Mouse (Mus musculus): ENCODE data around the gene Rnf157. TPM values are rescaled to one million over a fixed set of nuclear protein-coding genes. Genes with fewer than 3 reads are reported as not detected.
A peak's percentile ranks its signal among the peaks of the same experiment; 100 is the strongest.

The Rnf157 gene
- polyA plus RNA-seq, 1 experiment from 2014 or later, result 15.9 TPM

DNA sequence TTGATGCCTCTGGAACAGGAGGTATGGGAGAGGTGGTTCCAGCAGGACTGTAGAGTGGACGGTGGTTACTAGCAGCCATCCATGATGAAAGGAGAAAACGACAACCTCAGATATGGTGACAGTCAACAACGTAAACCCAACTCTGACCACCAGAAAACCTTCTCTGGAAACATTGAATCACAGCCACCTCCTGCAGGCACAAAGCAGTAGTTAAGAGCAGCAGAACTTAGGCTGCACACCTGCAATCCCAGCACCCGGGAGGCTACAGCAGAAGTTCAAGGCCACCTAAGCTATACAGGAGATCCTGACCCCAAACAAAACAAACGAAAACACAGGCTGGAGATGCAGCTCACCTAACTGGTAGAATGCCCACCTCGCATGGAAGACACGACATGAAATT lies 32.1 kb downstream of the Rnf157 start:
- DNase-seq (ENCODE audit: low spot score), result no peak
- WGBS, result 85% methylated on average over 7 of the region's 7 CpGs
- Histone ChIP-seq H3K4me1 (ENCODE audit: control insufficient read depth, insufficient read depth, low read length) (no peaks in the 10 kb centered on the region), H3K27ac (replicated peaks; ENCODE audit: low read depth, low read length) (no peak overlapping the region), H3K4me3 (ENCODE audit: low read depth, low read length) (no peak overlapping the region), H3K9ac (replicated peaks; ENCODE audit: low read length) (no peak overlapping the region), H3K27me3 (ENCODE audit: control insufficient read depth, insufficient read depth, low read length) (no peaks in the 10 kb centered on the region), H3K36me3 (replicated peaks; ENCODE audit: control insufficient read depth, insufficient read depth, low read depth, low read length) (no peaks in the 10 kb centered on the region), H3K4me2 (ENCODE audit: low read depth, low read length) (no peak overlapping the region), H3K9me3 (replicated peaks; ENCODE audit: control insufficient read depth, low read length) (no peaks in the 10 kb centered on the region)
- ATAC-seq (replicated peaks; ENCODE audit: insufficient number of reproducible peaks, low FRiP score, low TSS enrichment, low read depth), result no peak

GRCm38 (mm10) chr11:116379530-116379929 lies 33.3 kb downstream of the Rnf157 start:
- no peak overlapping the region for H3K4me2 ChIP-seq (ENCODE audit: low read depth, low read length)
- DNase-seq (ENCODE audit: low spot score), result no peak
- H3K9ac ChIP-seq (replicated peaks; ENCODE audit: low read length), result no peak overlapping the region
- no peaks in the 10 kb centered on the region for H3K27me3 ChIP-seq (ENCODE audit: control insufficient read depth, insufficient read depth, low read length)
- no peaks in the 10 kb centered on the region for H3K4me1 ChIP-seq (ENCODE audit: control insufficient read depth, insufficient read depth, low read length)
- H3K4me3 ChIP-seq (ENCODE audit: low read depth, low read length), result no peak overlapping the region
- no peak for ATAC-seq (replicated peaks; ENCODE audit: insufficient number of reproducible peaks, low FRiP score, low TSS enrichment, low read depth)
- no peaks in the 10 kb centered on the region for H3K9me3 ChIP-seq (replicated peaks; ENCODE audit: control insufficient read depth, low read length)
- H3K27ac ChIP-seq (replicated peaks; ENCODE audit: low read depth, low read length), result no peak overlapping the region
- WGBS, result 79% methylated on average over 6 of the region's 6 CpGs
- no peaks in the 10 kb centered on the region for H3K36me3 ChIP-seq (replicated peaks; ENCODE audit: control insufficient read depth, insufficient read depth, low read depth, low read length)

GRCm38 (mm10) chr11:116376945-116377661 lies 35.7 kb downstream of the Rnf157 start:
- DNase-seq (ENCODE audit: low spot score) (no peak), ATAC-seq (replicated peaks; ENCODE audit: insufficient number of reproducible peaks, low FRiP score, low TSS enrichment, low read depth) (no peak)
- H3K4me2 ChIP-seq (ENCODE audit: low read depth, low read length), result no peak overlapping the region
- no peaks in the 10 kb centered on the region for H3K36me3 ChIP-seq (replicated peaks; ENCODE audit: control insufficient read depth, insufficient read depth, low read depth, low read length)
- no peak overlapping the region for H3K27ac ChIP-seq (replicated peaks; ENCODE audit: low read depth, low read length)
- no peak overlapping the region for H3K9ac ChIP-seq (replicated peaks; ENCODE audit: low read length)
- no peak overlapping the region for H3K4me3 ChIP-seq (ENCODE audit: low read depth, low read length)
- H3K4me1 ChIP-seq (ENCODE audit: control insufficient read depth, insufficient read depth, low read length), result no peaks in the 10 kb centered on the region; the same call in 1 of the 2 replicates
- H3K9me3 ChIP-seq (replicated peaks; ENCODE audit: control insufficient read depth, low read length), result no peaks in the 10 kb centered on the region
- WGBS, result 57% methylated on average over 7 of the region's 7 CpGs
- H3K27me3 ChIP-seq (ENCODE audit: control insufficient read depth, insufficient read depth, low read length), result no peaks in the 10 kb centered on the region

DNA sequence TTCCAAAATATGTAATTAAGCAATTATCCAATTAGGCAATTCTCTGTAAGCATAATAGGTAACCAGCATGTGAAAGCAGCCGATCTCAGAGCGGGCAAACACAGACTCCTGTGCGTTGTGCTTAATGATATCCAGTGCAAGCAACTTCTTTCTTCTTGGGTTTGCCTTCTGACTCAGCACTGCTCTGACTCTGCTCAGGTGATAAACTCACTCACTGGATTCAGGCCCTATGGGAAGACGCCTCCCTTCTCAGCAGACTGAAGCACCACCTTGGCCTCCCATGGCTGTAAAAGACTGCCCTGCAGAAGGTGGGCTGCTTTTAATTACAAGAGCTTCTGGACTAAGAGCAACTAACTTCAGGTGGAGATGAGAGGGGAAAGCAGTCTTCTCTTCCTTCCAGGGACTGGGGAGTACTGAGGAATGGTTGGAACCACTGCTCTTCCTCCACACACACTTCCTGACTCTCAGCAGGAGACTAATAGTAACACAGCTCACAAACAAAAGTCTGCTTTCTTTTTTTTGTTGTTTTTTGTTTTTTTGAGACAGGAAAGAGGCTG lies 40.9 kb downstream of the Rnf157 start:
- H3K9me3 ChIP-seq (replicated peaks; ENCODE audit: control insufficient read depth, low read length), result no peaks in the 10 kb centered on the region
- no peak overlapping the region for H3K9ac ChIP-seq (replicated peaks; ENCODE audit: low read length)
- no peak for ATAC-seq (replicated peaks; ENCODE audit: insufficient number of reproducible peaks, low FRiP score, low TSS enrichment, low read depth)
- H3K4me1 ChIP-seq (ENCODE audit: control insufficient read depth, insufficient read depth, low read length), result peaks cover 2% of the 10 kb centered on the region
- H3K36me3 ChIP-seq (replicated peaks; ENCODE audit: control insufficient read depth, insufficient read depth, low read depth, low read length), result no peaks in the 10 kb centered on the region
- no peak overlapping the region for H3K27ac ChIP-seq (replicated peaks; ENCODE audit: low read depth, low read length)
- WGBS, result 68% methylated on average over 4 of the region's 4 CpGs
- peak; percentile 19 for DNase-seq (ENCODE audit: low spot score)
- no peak overlapping the region for H3K4me3 ChIP-seq (ENCODE audit: low read depth, low read length)
- no peak overlapping the region for H3K4me2 ChIP-seq (ENCODE audit: low read depth, low read length)
- no peaks in the 10 kb centered on the region for H3K27me3 ChIP-seq (ENCODE audit: control insufficient read depth, insufficient read depth, low read length)

DNA sequence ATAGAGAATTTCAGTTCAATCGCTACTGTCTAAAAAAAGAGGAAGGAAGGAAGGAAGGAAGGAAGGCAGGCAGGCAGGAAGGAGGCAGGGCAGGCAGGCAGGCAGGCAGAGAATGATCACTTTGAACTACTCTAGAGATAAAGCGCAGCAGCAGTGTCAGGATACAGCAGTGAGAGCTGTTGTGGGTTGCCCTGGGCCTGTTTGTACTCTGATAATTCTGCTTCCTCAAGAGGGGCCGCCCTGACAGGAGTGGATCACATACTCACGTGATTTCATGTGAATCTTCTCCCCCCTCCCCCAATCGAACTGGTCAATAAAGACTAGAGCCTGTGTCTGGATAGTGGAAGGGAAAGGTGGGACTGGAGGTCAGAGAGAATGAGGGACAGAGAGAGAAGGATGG lies 43.2 kb downstream of the Rnf157 start:
- WGBS, result 65% methylated on average over 5 of the region's 5 CpGs

DNA sequence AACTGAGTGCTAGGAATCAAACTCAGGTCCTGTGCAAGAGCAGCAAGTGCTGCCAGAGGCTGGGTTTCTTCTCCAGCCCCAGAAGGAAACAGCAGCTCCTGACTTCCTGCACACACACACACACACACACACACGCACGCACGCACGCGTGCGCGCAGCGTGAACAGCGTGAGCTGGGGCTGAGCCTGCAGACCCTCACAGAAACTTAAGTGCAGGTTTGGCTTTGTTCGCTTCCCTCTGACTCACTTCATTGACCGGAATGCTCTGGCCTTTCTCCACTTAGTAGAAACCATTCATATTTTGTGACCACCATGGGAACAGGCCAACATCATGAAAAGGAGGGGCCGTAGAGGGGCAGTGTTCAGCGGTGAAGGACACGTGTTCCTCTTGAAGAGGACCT lies 43.8 kb downstream of the Rnf157 start:
- Histone ChIP-seq H3K27ac (replicated peaks; ENCODE audit: low read depth, low read length) (no peak overlapping the region), H3K4me2 (ENCODE audit: low read depth, low read length) (no peak overlapping the region), H3K27me3 (ENCODE audit: control insufficient read depth, insufficient read depth, low read length) (no peaks in the 10 kb centered on the region), H3K4me3 (ENCODE audit: low read depth, low read length) (no peak overlapping the region), H3K4me1 (ENCODE audit: control insufficient read depth, insufficient read depth, low read length) (peaks cover 2% of the 10 kb centered on the region), H3K9me3 (replicated peaks; ENCODE audit: control insufficient read depth, low read length) (no peaks in the 10 kb centered on the region), H3K9ac (replicated peaks; ENCODE audit: low read length) (no peak overlapping the region), H3K36me3 (replicated peaks; ENCODE audit: control insufficient read depth, insufficient read depth, low read depth, low read length) (no peaks in the 10 kb centered on the region)
- ATAC-seq (replicated peaks; ENCODE audit: insufficient number of reproducible peaks, low FRiP score, low TSS enrichment, low read depth) (no peak), DNase-seq (ENCODE audit: low spot score) (no peak)
- WGBS, result 92% methylated on average over 14 of the region's 14 CpGs

More for the DNA sequence above, 43.2 kb downstream of the Rnf157 start:
- H3K36me3 ChIP-seq (replicated peaks; ENCODE audit: control insufficient read depth, insufficient read depth, low read depth, low read length), result no peaks in the 10 kb centered on the region
- no peak overlapping the region for H3K4me3 ChIP-seq (ENCODE audit: low read depth, low read length)
- no peaks in the 10 kb centered on the region for H3K9me3 ChIP-seq (replicated peaks; ENCODE audit: control insufficient read depth, low read length)
- H3K9ac ChIP-seq (replicated peaks; ENCODE audit: low read length), result no peak overlapping the region
- ATAC-seq (replicated peaks; ENCODE audit: insufficient number of reproducible peaks, low FRiP score, low TSS enrichment, low read depth) (no peak), DNase-seq (ENCODE audit: low spot score) (no peak)
- H3K27ac ChIP-seq (replicated peaks; ENCODE audit: low read depth, low read length), result no peak overlapping the region
- peaks cover 2% of the 10 kb centered on the region for H3K4me1 ChIP-seq (ENCODE audit: control insufficient read depth, insufficient read depth, low read length)
- H3K27me3 ChIP-seq (ENCODE audit: control insufficient read depth, insufficient read depth, low read length), result no peaks in the 10 kb centered on the region
- H3K4me2 ChIP-seq (ENCODE audit: low read depth, low read length), result no peak overlapping the region

DNA sequence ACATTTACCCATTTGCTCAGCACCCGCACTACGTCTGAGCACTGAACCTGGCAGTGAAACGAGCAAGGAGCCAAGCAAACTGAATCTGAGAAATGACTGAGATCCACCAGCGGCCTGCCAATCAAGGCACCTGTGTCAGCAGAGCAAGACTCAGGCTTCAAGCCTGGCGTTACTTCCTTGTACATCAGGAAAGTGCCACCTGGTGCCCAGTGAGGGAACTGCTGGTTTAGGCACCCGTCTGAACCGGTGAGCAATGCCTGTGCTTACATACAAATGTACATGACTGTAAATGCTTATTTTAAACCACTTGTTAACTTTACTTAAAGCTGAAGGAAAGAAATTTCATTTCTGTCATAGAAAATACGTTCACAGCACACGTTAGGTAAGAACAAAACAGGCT lies 44.7 kb downstream of the Rnf157 start:
- 24% methylated on average over 9 of the region's 9 CpGs for WGBS
- ATAC-seq (replicated peaks; ENCODE audit: insufficient number of reproducible peaks, low FRiP score, low TSS enrichment, low read depth), result no peak

GRCm38 (mm10) chr11:116366647-116367046 lies 46.2 kb downstream of the Rnf157 start:
- no peak overlapping the region for H3K4me3 ChIP-seq (ENCODE audit: low read depth, low read length)
- no peak overlapping the region for H3K9ac ChIP-seq (replicated peaks; ENCODE audit: low read length)
- H3K27ac ChIP-seq (replicated peaks; ENCODE audit: low read depth, low read length), result no peak overlapping the region
- peaks cover 2% of the 10 kb centered on the region for H3K4me1 ChIP-seq (ENCODE audit: control insufficient read depth, insufficient read depth, low read length)
- H3K36me3 ChIP-seq (replicated peaks; ENCODE audit: control insufficient read depth, insufficient read depth, low read depth, low read length), result no peaks in the 10 kb centered on the region
- DNase-seq (ENCODE audit: low spot score), result no peak
- no peaks in the 10 kb centered on the region for H3K27me3 ChIP-seq (ENCODE audit: control insufficient read depth, insufficient read depth, low read length)
- H3K4me2 ChIP-seq (ENCODE audit: low read depth, low read length), result no peak overlapping the region
- no peaks in the 10 kb centered on the region for H3K9me3 ChIP-seq (replicated peaks; ENCODE audit: control insufficient read depth, low read length)
- 90% methylated on average over 1 of the region's 1 CpGs for WGBS
- no peak for ATAC-seq (replicated peaks; ENCODE audit: insufficient number of reproducible peaks, low FRiP score, low TSS enrichment, low read depth)

More for the DNA sequence above, 44.7 kb downstream of the Rnf157 start:
- no peaks in the 10 kb centered on the region for H3K36me3 ChIP-seq (replicated peaks; ENCODE audit: control insufficient read depth, insufficient read depth, low read depth, low read length)
- H3K27ac ChIP-seq (replicated peaks; ENCODE audit: low read depth, low read length), result no peak overlapping the region
- no peaks in the 10 kb centered on the region for H3K9me3 ChIP-seq (replicated peaks; ENCODE audit: control insufficient read depth, low read length)
- H3K27me3 ChIP-seq (ENCODE audit: control insufficient read depth, insufficient read depth, low read length), result no peaks in the 10 kb centered on the region
- peaks cover 2% of the 10 kb centered on the region for H3K4me1 ChIP-seq (ENCODE audit: control insufficient read depth, insufficient read depth, low read length)
- no peak overlapping the region for H3K4me3 ChIP-seq (ENCODE audit: low read depth, low read length)
- peak; percentile 92 for DNase-seq (ENCODE audit: low spot score)
- no peak overlapping the region for H3K4me2 ChIP-seq (ENCODE audit: low read depth, low read length)
- no peak overlapping the region for H3K9ac ChIP-seq (replicated peaks; ENCODE audit: low read length)
